Mouse (Mus musculus): ENCODE data around the gene Hexb. TPM values are rescaled to one million over a fixed set of nuclear protein-coding genes. Genes with fewer than 3 reads are reported as not detected.
A peak's percentile ranks its signal among the peaks of the same experiment; 100 is the strongest.

Hexb gene
- polyA plus RNA-seq, 1 experiment from 2014 or later, result 18.2 TPM

DNA sequence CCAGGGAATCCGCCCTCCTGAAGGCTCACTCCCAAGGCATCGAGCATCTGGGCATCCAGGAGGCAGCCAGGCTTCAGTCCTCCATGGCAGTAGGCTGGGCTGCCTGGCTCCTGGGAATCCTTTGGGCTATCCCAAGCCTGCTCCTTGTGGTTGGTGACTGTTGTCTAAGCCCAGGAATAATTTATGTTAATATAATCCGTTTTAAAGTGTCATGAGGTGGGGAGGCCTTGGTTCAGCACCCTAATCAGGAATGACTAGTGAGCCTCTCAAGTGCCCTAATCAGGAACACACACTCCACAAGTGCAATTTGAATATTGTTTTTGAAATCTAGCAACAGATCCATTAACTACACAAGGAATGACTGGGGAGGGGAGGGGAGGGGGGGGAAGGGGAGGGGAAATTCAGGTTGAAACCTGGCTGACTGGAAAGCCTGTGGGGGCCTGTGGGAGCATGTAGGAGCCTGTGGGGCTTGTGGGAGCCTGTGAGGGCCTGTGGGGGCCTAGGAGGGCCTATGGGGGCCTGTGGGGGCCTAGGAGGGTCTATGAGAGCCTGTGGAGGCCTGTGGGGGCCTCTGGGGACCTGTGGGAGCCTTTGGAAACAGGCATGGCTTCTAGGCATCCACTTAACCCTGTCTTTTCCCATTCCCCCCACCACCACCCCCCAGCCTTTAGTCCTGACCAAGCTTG lies 16.6 kb upstream of the Hexb start:
- peak overlapping the region; percentile 76 for H3K27ac ChIP-seq
- peaks cover 47% of the 10 kb centered on the region for H3K4me1 ChIP-seq
- 53% methylated on average over 3 of the region's 3 CpGs for WGBS
- H3K4me3 ChIP-seq, result no peak overlapping the region
- DNase-seq (ENCODE audit: low spot score), result no peak
- H3K36me3 ChIP-seq, result no peaks in the 10 kb centered on the region
- no peaks in the 10 kb centered on the region for H3K27me3 ChIP-seq (ENCODE audit: low read depth, poor library complexity, severe bottlenecking)
- no peaks in the 10 kb centered on the region for H3K9me3 ChIP-seq (replicated peaks)

DNA sequence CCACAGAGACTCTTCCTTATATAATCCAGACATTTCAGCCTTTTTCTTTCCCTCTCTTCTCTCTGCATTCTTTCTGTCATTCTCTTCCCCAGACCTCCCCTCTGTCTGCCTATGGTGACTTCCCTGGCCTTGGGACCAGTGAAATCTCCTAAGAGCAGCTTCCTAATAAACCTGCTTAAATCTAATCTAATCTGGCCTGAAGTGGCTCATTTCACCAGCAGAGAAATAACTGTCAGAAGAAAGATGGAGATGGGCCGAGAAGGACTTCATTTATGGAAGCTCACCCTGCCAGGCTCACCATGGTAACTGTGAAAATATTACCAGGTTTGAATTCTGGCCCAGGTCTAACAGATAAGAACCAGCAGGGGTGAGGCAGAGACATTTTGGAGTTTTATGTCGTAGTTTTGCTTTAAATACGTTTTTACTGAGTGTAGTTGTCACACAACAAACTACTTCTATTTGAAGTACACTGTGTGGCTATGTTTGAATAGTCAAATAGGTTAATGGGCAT lies 10.4 kb upstream of the Hexb start:
- Histone ChIP-seq H3K4me1 (peaks cover 30% of the 10 kb centered on the region), H3K36me3 (no peaks in the 10 kb centered on the region), H3K27me3 (ENCODE audit: low read depth, poor library complexity, severe bottlenecking) (no peaks in the 10 kb centered on the region), H3K27ac (no peak overlapping the region), H3K4me3 (no peak overlapping the region), H3K9me3 (replicated peaks) (no peaks in the 10 kb centered on the region)
- no peak for DNase-seq (ENCODE audit: low spot score)
- 88% methylated on average over 3 of the region's 3 CpGs for WGBS

DNA sequence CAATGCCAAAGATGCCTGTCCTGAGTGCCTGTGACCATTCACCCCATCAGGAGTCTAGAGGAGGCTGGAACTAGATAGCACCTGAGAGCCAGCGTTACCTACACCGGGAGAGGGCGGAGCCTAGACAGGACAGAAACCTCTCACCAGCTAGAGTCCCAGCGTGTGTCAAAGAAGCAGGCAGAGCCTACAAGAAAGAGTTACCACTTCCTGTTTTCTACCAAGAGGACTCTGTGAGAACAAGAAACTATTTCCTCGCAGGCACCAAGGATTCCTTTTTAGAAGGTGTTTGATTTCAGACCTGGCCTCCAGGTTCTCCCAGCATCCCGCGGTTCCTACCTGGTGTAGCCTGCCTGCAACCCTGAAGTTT lies 9.9 kb upstream of the Hexb start:
- no peaks in the 10 kb centered on the region for H3K9me3 ChIP-seq (replicated peaks)
- WGBS, result 58% methylated on average over 7 of the region's 7 CpGs
- no peaks in the 10 kb centered on the region for H3K36me3 ChIP-seq
- H3K27me3 ChIP-seq (ENCODE audit: low read depth, poor library complexity, severe bottlenecking), result no peaks in the 10 kb centered on the region
- no peak for DNase-seq (ENCODE audit: low spot score)
- H3K27ac ChIP-seq, result no peak overlapping the region
- H3K4me1 ChIP-seq, result peaks cover 30% of the 10 kb centered on the region
- H3K4me3 ChIP-seq, result no peak overlapping the region

DNA sequence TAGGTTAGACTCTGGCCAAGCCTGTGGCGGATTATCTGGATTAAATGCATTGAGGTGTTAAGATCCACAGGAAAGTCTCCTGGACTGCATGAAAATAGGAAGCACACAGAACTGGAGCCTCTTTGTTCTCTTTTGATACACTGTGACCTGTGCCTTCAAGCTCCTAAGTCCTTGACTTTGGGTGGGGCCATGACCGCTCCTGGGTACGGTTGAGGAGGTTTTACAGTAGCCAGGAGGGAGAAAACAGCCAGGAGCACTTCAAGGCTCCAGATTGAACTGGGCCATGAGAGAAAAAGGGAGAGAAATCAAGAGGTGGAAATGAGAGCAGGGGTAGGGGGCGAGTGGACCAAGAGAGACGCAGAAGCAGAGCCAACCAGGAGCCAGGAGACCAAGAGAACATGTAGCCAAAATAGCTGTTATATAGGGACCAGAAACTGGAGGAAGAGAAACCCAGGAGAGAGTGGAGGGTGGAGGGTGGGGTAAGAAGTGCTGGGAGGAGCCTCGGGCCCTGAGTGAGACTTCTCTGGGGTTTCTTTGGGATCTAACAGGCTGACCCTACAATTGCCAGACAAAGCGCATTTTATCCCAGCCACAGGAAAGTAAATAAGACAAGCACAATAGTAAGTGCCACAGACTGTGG lies 9.4 kb upstream of the Hexb start:
- H3K4me1 ChIP-seq, result peaks cover 29% of the 10 kb centered on the region
- H3K27me3 ChIP-seq (ENCODE audit: low read depth, poor library complexity, severe bottlenecking), result no peaks in the 10 kb centered on the region
- no peak overlapping the region for H3K27ac ChIP-seq
- WGBS, result 90% methylated on average over 7 of the region's 7 CpGs
- H3K9me3 ChIP-seq (replicated peaks), result no peaks in the 10 kb centered on the region
- no peaks in the 10 kb centered on the region for H3K36me3 ChIP-seq
- no peak for DNase-seq (ENCODE audit: low spot score)
- H3K4me3 ChIP-seq, result no peak overlapping the region

DNA sequence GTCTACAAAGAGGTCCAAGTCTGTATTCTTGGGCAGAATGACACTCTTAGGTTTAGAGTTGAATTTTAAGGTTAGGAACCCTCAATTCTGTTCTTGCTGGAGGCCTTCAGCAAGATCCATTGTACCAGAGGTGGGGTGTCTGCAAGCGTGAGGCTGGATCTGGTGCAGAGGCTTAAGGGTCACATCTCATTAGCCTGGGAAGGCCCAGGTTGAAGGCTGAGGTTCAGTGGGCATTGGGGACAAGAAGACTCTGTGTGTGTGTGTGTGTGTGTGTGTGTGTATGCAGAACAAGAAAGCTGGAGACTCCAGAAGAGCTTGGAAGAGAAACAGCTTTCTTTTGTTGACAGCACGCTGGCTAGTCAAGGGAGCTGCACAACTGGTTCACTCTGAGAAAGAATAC lies 7.9 kb upstream of the Hexb start:
- Histone ChIP-seq H3K36me3 (no peaks in the 10 kb centered on the region), H3K27me3 (ENCODE audit: low read depth, poor library complexity, severe bottlenecking) (no peaks in the 10 kb centered on the region), H3K4me1 (peaks cover 16% of the 10 kb centered on the region; the same call in 1 of the 2 replicates), H3K27ac (no peak overlapping the region), H3K4me3 (no peak overlapping the region), H3K9me3 (replicated peaks) (no peaks in the 10 kb centered on the region)
- 93% methylated on average over 2 of the region's 2 CpGs for WGBS
- DNase-seq (ENCODE audit: low spot score), result no peak

DNA sequence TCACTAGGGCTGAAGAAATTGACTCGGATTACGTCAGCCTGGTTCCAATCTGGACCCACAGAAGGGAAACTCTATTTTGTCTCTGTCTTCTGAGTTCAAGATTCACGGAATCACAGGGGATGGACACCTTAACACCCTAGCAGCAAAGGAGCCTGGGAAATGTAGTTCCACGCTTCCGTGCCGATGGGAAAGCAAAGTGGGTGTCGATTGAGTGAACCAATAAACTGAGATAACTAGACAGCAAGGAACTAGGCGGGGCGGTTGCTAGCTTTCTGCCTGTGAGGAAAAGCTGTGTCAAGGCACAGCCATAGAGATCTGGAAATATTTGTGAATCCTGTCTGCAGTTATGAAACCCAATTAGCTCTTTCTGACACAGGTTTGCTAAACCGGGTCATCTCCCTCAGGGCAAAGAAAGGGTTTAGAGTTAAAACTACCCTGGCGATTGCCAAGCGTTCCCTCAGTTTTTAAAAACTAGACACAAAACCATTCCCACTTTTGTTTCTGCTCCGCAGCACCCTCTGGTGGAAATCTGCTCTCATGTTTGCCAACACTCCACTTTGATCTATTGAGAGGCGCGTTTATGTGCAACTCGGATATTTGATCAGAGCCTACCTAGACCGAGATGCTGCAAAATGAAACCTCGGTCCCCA lies 7.0 kb upstream of the Hexb start:
- no peaks in the 10 kb centered on the region for H3K36me3 ChIP-seq
- peak overlapping the region; percentile 63; the same call in 1 of the 2 replicates for H3K27ac ChIP-seq
- 15% methylated on average over 18 of the region's 18 CpGs for WGBS
- peaks cover 16% of the 10 kb centered on the region; the same call in 1 of the 2 replicates for H3K4me1 ChIP-seq
- peak overlapping the region; percentile 42 for H3K4me3 ChIP-seq
- DNase-seq (ENCODE audit: low spot score), result peak; percentile 83
- no peaks in the 10 kb centered on the region for H3K9me3 ChIP-seq (replicated peaks)
- H3K27me3 ChIP-seq (ENCODE audit: low read depth, poor library complexity, severe bottlenecking), result no peaks in the 10 kb centered on the region

DNA sequence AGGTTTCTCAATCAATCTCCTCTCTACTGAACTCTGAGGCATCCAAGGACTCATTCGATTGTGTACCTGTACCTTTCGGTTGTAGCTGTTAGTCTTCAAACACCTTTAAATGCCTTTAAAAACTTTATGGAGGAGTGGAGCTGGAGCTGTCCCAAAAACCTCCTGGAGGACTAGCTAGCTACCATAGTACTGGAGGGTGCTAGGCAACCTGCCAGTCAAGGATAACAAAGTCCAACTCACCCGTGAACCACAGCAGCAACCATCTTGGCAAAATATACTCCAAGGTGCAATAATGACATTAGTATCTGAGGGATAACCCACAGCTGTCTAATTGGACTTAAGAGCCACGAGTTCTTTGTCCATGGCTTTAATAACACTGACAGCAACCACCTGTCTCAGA lies 3.7 kb upstream of the Hexb start:
- 82% methylated on average over 4 of the region's 4 CpGs for WGBS

DNA sequence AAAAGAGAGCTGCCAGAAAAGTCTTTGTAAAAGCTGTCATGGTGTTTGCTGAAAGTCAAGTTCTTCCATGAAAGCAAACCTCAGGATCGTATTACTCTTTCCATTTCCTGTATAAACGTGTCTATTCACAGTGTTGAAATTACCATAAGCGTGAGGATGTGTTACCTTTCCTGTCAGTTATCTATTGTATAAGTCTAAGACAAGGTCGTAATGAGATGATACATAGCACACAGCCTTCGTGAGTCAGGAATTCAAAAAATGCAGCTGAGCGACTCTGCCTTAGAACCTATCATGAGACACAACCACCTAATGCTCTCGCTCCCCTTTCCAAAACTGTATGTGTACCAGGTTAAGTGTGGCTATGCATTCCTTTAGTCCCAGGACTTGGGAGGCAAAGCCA lies 2.9 kb upstream of the Hexb start:
- Histone ChIP-seq H3K27ac (no peak overlapping the region), H3K4me3 (no peak overlapping the region), H3K27me3 (ENCODE audit: low read depth, poor library complexity, severe bottlenecking) (0 out of 2 replicates have a peak, but pooled peaks cover 9% of the 10 kb centered on the region), H3K4me1 (peaks cover 29% of the 10 kb centered on the region), H3K36me3 (no peaks in the 10 kb centered on the region), H3K9me3 (replicated peaks) (no peaks in the 10 kb centered on the region)
- no peak for DNase-seq (ENCODE audit: low spot score)
- 80% methylated on average over 7 of the region's 7 CpGs for whole genome bisulfite sequencing

More for the DNA sequence above, 3.7 kb upstream of the Hexb start:
- 0 out of 2 replicates have a peak, but pooled peaks cover 1% of the 10 kb centered on the region for H3K27me3 ChIP-seq (ENCODE audit: low read depth, poor library complexity, severe bottlenecking)
- H3K9me3 ChIP-seq (replicated peaks), result no peaks in the 10 kb centered on the region
- no peaks in the 10 kb centered on the region for H3K36me3 ChIP-seq
- no peak overlapping the region for H3K4me3 ChIP-seq
- H3K4me1 ChIP-seq, result peaks cover 27% of the 10 kb centered on the region
- H3K27ac ChIP-seq, result no peak overlapping the region
- DNase-seq (ENCODE audit: low spot score), result no peak

DNA sequence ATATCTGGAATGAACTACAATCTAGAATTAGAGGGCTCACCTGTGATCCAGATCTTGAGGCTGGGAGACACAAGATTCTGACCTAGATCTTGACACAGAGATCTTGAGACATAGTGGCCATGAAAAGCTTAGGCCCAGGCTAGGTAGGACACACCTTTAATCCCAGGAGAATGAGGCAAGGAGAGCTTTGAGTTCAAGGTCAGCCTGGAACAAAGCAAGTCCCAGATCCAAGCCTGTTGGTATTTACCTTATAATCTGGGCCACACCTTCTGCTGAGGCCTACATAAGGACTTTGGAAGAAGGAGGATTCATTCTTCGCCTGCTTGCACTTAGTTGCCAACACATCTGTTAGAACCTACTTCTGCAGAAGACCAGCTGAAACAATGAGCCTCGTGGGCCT lies 966 bp upstream of the Hexb start:
- Histone ChIP-seq H3K27ac (no peak overlapping the region), H3K4me3 (no peak overlapping the region), H3K9me3 (replicated peaks) (no peaks in the 10 kb centered on the region), H3K36me3 (no peaks in the 10 kb centered on the region), H3K27me3 (ENCODE audit: low read depth, poor library complexity, severe bottlenecking) (0 out of 2 replicates have a peak, but pooled peaks cover 9% of the 10 kb centered on the region), H3K4me1 (peaks cover 19% of the 10 kb centered on the region)
- DNase-seq (ENCODE audit: low spot score), result no peak
- WGBS, result 91% methylated on average over 2 of the region's 2 CpGs

DNA sequence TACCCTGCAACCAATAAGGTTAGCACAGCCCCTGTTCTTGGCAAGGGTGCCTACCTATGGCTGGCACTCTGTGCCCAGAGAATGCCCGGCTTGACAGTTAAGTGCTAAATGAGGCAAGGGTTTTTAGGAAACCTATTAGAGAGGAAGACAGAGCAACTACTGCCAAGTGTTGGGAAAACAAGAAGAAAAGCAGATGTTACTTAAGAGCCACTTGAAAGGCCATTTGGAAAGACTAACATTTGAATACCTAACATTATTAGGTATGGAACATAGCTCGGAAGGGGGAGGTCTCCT lies 1.3 kb downstream of the Hexb start:
- no peaks in the 10 kb centered on the region for H3K9me3 ChIP-seq (replicated peaks)
- H3K27ac ChIP-seq, result no peak overlapping the region
- DNase-seq (ENCODE audit: low spot score), result no peak
- H3K27me3 ChIP-seq (ENCODE audit: low read depth, poor library complexity, severe bottlenecking), result 0 out of 2 replicates have a peak, but pooled peaks cover 9% of the 10 kb centered on the region
- 90% methylated on average over 2 of the region's 2 CpGs for WGBS
- H3K4me1 ChIP-seq, result peaks cover 19% of the 10 kb centered on the region
- H3K36me3 ChIP-seq, result no peaks in the 10 kb centered on the region
- no peak overlapping the region for H3K4me3 ChIP-seq

DNA sequence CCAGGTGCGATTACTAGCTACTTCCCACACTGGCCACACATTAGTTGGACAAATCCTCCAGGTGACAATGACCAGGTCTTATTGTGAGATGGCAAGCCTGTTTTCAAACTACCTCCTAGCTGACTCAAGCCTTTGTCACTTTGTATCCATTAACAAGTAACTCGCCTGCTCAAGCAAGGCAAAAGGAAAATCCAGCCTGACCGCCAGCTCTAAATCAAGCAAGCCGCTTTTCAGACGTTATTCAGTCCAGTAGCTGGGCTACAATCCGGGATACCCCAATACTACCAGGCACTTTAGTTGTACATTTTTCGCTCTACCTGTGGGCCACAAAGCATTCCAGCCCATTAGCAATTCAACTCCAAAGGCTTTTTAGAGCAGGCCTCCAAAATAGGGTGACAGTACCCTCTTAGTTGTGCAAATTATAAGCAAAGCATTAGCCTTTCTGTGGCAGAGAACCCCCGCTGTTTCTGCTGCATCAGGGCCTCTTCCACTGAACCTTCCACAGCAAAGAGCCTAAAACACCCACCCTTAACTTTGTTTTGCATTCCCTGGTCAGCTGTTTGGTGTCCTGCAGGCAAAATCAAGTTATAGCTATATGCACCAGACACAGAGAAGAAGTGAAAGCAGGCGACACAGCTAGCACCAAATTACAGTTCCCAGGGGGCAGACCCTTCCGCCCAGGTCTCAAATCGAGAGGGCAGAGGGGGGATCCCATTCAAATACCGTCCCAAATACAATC lies 1.8 kb downstream of the Hexb start:
- H3K9me3 ChIP-seq (replicated peaks), result no peaks in the 10 kb centered on the region
- 63% methylated on average over 12 of the region's 12 CpGs for WGBS

DNA sequence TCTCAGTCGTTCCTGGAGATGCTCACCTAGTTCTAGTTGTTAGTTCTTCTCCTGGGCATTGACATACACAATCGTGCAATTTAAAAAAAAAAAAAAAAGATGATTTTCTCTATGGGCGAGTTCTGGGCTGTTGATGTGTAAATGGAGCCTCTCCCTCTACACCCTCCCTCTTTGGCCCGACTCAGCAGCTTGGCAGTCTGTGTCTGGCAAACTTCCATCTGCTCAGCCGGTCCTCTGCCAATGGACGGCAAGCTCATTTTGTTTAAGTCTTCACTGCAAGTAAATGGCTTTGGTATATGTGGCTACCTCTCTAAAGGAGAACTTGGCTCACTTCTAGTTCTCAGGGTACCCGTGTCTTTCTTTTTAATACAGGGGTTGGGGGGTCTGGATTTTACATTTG lies 4.7 kb downstream of the Hexb start:
- Histone ChIP-seq H3K36me3 (no peaks in the 10 kb centered on the region), H3K27ac (no peak overlapping the region), H3K4me3 (no peak overlapping the region), H3K4me1 (peaks cover 17% of the 10 kb centered on the region), H3K9me3 (replicated peaks) (no peaks in the 10 kb centered on the region), H3K27me3 (ENCODE audit: low read depth, poor library complexity, severe bottlenecking) (0 out of 2 replicates have a peak, but pooled peaks cover 9% of the 10 kb centered on the region)
- no peak for DNase-seq (ENCODE audit: low spot score)
- 78% methylated on average over 7 of the region's 7 CpGs for WGBS

More for the DNA sequence above, 1.8 kb downstream of the Hexb start:
- Histone ChIP-seq H3K36me3 (no peaks in the 10 kb centered on the region), H3K4me3 (no peak overlapping the region), H3K27me3 (ENCODE audit: low read depth, poor library complexity, severe bottlenecking) (0 out of 2 replicates have a peak, but pooled peaks cover 9% of the 10 kb centered on the region), H3K27ac (no peak overlapping the region), H3K4me1 (peaks cover 19% of the 10 kb centered on the region)
- DNase-seq (ENCODE audit: low spot score), result no peak

All from limb, embryonic 10.5 days (tissue).